Mouse (Mus musculus) gonadal fat pad, adult 2 months (tissue): Measurements from ENCODE around the gene Osbp2. TPM values are rescaled to one million over a fixed set of nuclear protein-coding genes. Genes with fewer than 3 reads are reported as not detected.
A peak's percentile ranks its signal among the peaks of the same experiment; 100 is the strongest.

Source experiments
- DNase-seq: peaks from one replicate; pipeline ENCODE4 v3.0.0-alpha.2; 2012; ENCODE audit warnings: low read depth
- polyA plus RNA-seq: library from polyadenylated mRNA; depleted of rRNA; stranded (reverse); fragments of >200 nt; gene quantifications from 2 replicates; pipeline ENCODE4 v1.2.3, GENCODE M21; 2012

The Osbp2 gene
- polyA plus RNA-seq, 1 experiment, result 8.6 TPM

DNA sequence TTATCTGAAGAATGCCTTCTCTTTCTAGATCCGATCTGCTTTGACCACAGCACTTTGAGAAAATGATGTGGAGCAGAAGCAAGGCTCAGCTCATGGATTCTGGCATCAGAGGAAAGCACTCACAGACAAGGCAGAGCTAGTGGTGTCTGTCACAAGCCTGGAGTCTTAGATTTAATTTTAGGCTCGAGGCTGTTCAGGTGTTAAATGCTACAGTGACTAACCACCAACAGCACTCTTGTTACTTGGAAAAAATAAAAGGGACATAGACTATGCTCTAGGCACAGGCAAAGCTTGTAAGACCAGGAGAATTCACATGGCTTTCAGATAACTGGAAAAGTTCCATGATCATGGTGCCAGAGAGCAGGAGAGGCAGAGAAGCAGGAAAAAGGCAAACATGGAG is 40.3 kb downstream of the Osbp2 start:
- no peak for DNase-seq

DNA sequence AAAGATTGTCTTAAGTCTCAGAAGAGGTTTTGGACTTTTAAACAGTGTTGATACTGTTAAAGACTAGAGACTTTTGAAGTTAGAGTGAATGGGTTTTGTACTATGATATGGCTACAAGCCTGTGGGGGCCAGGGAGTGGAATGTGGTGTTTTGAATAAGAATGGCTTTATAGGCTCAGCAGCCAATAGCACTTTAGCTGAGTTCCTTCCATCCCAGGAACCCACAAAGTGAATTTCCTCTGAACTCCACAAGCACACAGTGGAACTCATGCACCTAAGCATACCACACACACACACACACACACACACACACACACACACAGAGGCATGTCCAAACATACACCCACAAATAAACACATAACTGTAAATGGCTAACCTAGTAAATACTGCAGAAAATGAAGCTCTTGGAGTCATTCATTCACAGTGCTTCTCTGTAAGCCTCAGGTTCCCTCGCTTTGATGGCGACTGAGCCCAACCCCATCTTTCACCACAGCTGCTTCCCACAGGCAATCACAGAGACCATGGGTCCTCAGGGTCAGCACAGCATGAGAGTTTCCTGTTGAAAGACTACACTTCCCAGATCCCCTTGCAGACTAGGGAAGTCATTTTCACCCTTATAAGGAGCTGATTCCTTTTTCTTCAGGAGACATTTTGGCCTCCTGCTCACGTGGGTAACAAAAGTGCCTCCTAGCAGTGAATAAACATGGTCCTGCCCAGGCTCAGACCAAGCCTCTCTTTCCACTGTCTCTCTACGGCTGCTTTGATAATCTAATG is 45.5 kb downstream of the Osbp2 start:
- DNase-seq, result no peak

DNA sequence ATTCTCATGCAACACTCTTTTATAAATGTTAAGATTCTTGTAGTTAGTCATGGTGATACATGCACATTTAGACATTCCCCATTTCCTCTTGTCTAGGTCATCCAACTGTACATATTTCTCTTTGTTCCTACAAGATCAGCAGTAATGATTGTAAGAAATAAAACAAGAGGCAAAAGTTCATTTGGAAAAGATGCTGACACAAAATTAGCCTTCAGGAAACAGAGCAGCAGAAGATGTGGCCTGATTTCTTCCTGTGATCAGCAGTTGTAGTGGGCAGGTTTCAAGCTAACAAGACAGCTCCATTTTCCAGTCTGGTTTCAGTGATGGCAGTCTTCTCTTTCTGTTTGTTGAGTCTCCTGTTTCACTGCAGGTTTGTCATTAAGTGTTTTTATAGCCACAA is 47.8 kb downstream of the Osbp2 start:
- no peak for DNase-seq

DNA sequence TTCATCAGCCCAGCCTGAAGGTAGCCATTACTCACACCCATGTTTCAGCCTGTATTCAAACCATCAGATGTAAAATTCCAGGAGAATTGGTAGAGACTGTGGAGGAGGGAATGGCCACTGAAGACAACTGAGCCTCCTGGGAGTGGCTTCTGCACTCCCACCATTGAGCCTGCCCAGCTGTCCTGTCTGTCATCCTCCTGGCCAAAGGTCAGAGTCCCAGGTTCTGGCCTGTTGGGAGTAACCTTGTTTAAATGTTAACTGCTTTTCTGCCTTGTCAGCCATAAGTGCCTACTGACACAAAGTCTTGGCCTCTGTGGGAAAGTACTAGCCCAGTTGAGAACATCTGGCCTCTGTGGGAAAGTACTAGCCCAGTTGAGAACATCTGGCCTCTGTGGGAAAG is 50.4 kb downstream of the Osbp2 start:
- no peak for DNase-seq

DNA sequence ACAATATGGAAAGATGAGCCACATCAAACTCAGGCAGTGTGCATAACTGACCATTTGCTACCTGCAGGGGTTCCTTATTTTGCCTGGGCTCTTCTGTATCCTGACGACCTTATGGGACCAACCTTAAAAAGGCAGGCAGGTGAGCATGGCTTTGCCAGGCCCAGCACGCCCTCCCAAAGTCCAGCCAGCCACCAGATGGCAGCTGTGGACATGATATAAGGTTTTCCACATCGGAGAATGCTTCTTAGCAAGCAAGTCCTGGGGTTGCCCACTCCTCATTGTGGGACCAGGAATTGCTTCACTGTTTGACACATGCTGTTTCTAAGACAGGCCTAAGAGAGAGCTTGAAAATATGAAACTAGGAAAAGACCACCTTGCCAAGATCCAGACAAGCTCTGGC is 55.5 kb downstream of the Osbp2 start:
- no peak for DNase-seq

DNA sequence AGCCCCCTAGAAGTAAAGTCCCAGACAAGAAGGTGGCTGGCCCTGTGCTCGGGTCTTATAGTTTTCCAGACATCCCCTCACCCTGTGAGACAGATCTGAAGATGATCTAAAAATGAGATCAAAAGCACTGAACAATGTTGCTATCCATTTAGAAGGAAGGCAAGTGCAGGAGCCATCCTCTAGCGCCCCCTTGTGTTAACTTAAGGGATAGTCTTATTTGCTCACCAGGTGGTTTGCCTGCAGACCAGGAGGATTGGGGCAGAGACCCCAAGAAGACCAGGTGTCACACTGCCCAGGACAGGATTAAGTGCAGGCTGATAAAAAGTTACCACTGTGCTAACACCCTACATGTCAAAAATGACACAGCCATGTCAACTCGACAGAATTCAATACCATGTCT is 58.3 kb downstream of the Osbp2 start:
- DNase-seq, result no peak

DNA sequence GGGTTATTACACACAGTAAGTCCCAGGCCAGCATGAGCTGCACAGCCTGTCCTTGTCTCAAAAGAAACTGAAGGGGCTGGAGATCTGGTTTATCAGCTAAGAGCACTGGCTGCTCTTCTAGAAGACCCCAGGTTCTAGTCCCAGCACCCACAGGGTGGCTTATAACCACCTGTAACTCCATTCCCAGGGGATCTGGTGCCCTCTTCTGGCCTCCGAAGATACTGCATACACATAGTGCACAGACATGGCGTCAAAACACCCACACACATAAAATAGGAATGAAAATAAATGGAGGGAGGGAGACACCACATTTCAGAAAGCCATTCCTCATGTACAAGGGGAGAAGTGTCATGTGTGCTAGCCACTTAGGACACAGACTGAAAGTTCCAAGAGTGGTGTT is 59.1 kb downstream of the Osbp2 start:
- DNase-seq, result no peak

DNA sequence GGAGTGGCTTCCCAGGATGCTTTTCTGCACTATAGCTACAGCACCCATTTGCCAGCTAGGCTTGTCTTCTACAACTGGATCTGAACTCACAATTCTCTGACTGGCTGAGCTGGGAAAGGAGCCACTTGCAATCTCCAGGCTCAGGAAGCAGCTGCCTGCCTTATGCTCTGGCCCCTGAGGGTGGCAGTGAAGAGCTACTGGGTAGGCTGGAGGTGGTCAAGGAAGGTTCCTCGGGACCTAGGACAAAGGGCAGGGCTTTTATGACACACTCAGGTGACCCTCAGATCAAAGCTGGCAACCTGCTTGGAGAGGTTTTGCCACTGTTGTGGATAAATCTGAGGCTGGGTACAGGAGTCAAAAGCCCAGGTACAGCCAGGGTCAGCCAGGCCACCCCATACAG is 61.6 kb downstream of the Osbp2 start:
- DNase-seq, result no peak

DNA sequence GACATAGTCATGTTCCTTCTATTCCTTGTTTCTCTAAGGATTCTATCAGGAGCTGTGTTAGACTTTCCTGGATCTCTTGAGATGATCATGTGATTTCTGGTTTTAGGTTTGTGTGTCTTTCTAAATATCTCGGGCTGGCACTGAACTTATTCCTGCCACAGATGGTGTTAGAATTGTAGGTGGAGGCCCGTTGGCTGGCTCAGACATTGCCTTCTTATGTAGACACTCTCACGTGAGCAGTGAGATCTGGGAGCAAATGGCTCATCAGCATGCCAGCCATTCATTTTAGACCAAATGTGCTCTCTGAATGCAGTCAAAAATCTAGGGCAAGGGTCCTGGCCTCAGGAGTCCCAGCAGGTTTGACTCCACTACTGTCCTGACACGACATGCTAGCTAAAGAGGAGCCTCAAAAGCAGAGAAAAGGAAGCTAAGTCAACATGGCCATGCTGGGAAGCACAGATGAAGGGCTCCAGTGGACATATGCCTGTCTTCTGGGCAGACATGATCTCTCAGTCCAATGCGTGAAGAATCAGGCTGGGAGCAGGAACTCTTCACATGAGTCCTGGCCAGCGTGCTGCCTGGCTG is 66.0 kb downstream of the Osbp2 start:
- DNase-seq, result no peak

DNA sequence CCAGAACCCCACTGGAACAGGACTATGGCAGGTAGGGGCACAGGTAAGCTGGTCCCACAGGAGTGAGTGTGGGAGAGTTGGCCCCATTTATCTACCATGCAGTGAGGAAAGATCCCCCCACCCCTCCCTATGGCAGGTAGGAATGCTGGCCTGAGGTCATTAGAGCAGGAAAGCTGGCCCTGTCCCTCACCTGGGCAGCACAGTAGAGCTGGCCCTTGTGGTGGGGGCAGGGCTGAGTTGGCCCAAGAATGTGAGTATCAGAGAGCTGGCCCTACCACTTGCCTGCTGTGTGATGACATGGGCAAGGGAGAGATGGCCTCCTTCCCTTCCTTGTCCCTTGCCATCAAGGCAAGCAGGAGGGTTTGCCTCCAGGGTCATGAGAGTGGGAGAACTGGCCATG is 73.0 kb downstream of the Osbp2 start:
- DNase-seq, result no peak

DNA sequence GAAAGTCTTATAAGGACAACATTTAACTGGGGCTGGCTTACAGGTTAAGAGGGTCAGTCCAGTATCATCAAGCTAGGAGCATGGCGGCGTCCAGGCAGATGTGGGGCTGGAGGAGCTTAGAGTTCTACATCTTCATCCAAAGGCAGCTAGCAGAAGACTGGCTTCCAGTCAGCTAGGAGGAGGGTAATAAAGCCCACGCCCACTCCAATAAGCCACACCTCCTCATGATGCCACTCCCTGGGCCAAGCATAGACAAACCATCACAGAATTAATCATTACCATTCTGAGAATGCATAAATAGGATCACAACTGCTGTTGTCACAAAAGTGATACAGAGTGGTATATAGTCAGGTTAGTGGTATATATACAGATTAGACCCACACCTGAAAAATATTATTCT is 73.8 kb downstream of the Osbp2 start:
- DNase-seq, result no peak

DNA sequence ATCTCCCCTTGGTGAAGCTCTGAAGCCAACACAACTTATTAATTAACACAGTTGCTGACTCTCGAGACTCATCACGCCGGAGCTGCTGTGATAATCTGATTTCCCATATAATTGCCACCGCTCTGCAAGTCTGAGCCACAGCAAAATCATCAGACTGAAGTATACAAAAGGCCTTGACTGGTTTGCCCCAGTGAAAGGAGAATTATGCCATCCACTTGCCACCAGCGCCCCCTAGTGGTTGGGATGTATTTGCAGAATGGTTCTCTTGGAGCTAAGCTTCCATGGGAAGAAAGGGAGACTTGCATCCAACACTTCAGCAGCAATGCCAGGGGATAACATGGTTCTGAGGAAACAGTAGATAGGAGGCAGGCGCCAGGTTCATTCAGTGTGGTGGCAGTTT is 77.1 kb downstream of the Osbp2 start:
- peak; percentile 10 for DNase-seq

DNA sequence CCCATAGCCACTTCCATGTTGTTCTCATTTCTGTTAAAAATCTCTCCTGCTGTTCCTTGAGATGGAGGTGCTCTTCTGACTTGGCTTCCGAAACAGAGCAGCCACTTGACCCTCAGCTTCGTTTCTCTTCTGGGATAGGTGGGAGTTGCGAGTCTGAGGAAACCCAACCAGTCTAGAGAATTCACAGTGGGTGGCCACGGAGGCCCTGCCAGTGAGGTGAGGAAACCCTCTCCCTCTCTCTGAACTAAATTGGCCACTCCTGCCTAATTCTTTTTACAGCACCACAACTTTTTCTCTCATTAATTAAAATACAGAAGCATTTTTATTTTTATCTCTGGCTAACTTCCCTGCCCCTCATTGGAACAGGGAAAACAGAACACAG is 88.4 kb downstream of the Osbp2 start:
- no peak for DNase-seq

DNA sequence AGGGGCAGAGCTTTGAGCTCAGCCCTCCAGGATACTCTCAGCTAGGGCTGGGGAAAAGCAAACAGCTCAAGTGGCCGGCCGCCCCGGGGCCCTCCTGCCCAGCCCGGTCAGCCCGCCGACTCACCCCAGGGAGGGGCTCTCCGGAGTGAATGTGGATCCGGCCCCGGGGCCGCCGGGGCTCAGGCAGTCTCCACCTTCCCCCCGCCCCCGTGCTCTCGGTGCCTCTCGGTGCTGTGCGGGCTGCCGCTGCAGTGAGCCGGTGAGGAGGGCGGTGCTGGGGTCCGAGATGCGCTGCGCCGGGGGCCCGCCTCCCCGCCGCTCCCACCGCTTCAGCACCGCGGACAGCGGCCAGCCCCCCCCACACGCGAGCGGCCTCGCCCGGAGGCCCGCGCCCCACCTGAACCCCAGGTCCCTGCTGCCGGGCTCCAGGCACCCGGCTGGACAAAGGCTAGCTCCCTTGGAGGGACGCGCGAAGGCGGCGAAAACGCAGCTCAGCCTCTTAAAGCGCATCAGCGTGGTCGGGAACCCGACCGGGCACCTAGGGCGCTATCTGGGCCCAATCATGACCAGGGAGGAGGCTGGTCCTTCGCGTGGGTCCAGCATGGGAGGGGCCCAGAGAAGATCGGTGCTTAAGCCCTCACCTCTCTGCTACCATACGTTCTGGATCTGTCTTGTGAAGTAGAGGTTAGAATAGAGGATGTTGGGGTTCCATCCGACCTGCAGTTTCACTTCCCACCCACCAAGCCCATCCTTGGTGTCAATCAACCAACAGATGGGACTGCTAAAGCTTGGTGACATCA is 89.0 kb downstream of the Osbp2 start:
- DNase-seq, result no peak

DNA sequence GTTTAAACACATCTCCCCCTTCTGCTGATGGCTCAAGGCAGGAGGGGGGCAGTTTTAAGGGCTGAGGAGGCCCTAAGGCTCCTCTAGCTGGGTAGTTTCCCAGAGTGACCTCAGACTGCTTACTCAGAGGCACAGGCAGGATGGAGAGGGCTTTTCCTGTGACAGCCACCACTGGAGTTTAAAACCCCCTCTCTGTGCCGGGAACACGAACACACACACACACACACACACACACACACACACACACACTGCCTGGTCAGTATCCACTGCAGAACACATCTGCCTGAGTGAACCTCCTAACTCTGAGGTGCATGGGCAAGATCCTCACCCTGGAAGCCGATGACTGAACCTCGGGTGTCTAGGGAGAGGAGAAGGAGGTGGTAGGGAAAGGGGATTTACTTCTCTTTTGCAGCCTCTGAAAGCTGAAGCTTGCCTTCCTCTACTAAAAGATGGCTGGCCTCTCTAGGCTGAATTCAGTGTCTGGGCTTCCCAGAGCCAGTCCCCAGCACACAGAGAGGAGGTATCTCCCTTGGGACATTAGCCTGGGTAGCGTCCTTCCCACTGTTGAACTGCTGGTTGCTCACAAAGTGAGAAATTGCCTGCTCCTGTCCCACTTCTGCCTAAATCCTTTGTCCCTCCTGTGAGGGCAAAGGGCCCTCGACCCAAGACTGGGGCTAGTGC is 89.8 kb downstream of the Osbp2 start:
- no peak for DNase-seq

DNA sequence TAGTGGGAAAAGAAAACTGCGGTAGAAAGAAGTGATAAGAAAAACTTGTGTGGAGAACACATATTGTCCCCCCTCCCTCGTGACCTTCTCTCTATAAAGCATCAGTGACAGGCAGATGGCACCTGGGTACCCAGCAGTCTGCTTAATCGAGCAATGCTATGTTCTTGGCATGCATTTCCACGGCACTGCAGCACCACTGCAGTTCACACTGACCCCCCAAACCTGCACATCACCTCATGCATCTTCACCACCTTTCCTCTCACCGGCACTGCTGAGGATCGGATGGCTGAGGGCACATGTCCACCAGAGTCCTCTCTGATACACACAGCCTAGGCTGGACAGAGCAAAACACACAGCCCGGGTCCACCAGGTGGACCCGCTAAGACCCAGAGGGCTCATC is 90.6 kb downstream of the Osbp2 start:
- DNase-seq, result no peak

DNA sequence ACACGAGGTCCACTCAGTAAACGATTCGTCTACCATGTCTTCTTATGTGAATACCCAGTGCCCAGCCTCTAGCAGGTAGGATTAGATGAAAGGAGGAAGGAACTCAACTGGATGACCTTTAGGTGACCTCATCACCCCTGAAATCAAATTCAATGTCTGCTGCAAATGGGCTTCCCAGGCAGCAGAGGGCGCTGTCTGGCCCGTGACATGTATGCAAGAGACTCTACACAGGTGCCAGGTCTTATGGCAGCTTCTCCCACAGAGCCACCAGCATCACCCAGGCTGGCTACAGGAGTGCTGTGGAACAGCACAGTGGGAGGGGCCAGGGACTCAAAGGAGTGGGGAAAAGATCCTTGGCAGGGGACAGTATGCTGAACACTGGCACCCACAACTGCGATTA is 92.4 kb downstream of the Osbp2 start:
- no peak for DNase-seq

DNA sequence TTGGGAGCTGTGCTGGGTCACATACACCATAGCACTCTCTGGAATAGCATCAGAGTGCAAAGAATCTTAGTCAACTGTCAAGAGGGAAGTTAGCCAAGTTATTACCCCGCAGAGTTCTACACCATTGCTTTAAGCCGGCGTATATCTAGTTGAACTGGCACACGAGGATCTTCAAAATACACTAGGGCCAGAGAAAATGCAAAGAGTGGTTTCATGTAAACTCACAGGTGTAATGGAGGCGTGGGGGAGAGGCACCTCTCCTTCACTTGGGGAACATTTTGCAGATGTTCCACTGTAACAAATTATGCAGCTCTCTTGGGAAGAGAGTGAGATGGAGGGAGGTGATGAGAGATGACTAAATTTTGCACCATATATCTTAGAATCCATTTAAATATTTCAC is 95.9 kb downstream of the Osbp2 start:
- DNase-seq, result no peak

DNA sequence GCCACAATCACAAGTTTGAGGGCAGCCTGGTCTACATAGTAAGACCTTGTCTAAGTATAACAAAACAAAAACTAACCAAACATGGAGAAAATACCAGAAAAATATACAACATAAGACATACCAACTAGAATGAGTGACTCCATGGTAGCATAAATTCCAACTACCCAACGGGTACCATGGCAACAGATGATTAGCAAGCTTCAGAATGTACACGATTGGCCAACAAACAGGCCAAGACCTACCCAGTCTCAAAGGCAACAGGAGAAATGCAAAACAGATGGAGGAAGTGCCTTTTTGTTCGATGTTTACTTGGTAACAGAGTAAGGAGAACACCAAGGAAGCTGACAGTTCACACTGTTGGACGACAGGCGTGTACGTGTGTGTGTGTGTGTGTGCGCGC is 96.7 kb downstream of the Osbp2 start:
- DNase-seq, result no peak

DNA sequence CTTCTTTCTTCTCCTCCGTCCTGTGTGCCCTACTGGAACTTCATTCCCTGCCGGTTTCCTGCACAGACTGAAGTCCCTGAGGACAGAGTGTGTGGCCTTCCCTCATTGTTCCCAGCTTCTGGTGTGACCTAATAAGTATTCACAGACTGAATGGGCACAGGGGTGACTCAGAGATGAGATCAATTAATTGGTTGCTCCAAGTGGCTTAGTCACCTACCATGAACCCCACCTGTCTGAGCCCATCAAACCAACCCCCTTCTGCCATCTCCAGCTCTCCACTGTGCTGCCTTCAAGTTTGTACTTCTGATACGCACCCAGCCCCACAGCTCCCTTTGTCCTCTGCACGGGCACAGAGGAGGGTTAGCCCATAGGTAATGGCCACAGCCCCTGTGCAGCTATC is 99.4 kb downstream of the Osbp2 start:
- no peak for DNase-seq

DNA sequence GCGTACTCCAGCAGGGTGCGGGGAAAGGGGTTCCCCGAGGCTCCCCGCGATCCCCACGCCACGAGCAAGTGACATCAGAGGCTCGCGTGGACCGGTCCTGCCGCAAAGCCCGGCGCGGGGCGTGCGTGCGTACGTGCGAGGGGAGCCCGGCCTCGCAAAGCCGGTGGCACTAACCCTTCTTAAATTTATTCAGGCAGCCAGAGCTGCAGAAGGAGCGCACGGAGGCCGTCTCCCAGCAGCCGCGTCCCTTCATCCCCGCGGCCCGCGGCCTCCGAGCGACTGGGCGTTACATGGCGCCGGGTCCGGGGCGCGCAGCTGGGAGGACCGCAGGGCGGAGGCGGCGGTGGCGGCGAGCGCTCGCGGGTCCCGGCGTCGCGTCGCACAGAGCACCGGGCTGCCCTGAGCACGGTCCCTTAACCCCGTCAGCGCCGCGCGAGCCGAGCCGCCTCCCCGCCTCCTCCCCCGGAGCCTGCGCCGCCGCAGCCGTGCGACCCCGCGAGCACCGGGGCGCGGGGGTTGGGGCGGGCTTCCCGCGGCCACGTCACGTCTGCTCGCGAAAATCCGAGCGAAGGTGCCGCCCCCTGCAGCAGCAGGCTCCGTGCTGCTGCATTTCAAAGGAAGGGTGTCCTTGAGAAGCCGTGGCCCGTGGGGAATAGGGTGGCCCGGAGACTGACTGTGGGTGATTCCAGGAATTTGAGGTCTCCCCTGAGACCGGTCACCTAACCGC is 101.8 kb downstream of the Osbp2 start:
- no peak for DNase-seq

DNA sequence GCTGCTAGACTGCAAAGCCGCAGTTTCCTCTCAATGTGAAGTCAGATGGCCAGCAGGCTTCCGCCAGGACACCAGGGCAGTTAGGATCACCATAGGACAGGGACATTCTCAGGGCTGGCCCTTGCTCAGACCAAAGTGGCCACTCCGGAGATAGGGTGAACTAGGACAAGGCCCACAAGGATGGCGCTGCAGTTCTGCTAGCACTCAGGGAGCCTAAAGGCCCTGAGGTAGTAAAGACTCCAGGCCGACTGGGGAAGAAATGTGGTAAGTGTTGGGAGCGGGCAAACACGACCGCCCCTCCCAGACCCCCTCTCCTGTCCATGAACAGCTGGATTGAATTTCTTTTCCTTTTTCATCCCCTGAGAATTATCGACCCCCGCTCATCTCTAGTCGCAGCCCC is 102.4 kb downstream of the Osbp2 start:
- DNase-seq, result no peak
